Mouse (Mus musculus): ENCODE measurements at regions not wholly inside any gene's neighbourhood (a gene's known extent, or its start where the extent isn't known, plus 50 kb on each side); places are given as distances from the start of the nearest gene placed in this dataset.

- no peak for DNase-seq (ENCODE audit: low spot score)
These were observed 631.0 kb upstream of the Fam160b2 start for GRCm38 (mm10) chr14:71230484-71231188.

DNA sequence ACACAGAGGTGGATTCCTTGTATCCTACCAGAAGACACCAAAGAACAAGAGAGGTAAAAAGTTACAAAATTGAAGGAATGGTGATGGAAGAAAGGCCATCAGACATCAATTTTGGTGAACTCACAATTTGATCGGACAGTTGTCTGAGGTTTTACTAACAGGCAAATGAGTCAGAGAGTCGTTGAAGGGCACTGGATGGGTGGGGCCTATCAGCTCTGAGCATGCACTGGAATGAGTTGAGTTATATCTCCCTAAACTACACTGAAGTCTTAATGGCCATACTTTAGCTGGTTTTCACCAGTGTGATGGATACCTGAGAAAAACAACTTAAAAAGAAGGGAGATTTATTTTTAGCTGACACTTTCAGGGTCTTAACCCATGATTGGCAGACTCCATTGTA, 630.3 kb upstream of the Fam160b2 start:
- DNase-seq (ENCODE audit: low spot score): no peak

- no peak for DNase-seq (ENCODE audit: low spot score)
These were observed 629.3 kb upstream of the Fam160b2 start for GRCm38 (mm10) chr14:71228894-71229446.

DNA sequence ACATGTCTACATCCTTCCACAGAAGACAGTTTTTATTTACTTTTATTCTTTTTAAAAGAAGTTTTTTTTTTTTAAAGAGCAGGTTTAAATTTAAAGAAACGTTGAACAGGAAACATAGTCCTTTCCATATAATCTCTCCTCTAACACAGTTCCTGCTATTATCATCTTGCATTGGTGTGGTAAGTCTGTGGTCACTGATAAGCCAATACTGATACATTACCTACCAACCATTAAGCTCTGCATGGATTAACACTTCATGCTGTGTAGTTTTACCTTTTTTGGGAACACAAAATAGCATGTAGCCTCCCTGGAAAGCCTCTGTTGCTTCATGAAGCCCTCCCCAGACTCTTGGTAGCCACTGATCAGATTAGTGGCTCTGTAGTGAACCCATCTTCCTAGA, 617.4 kb upstream of the Fam160b2 start:
- no peak for DNase-seq (ENCODE audit: low spot score)

- no peak for DNase-seq (ENCODE audit: low spot score)
These were observed 611.8 kb upstream of the Fam160b2 start for GRCm38 (mm10) chr14:71211359-71211978.

DNA sequence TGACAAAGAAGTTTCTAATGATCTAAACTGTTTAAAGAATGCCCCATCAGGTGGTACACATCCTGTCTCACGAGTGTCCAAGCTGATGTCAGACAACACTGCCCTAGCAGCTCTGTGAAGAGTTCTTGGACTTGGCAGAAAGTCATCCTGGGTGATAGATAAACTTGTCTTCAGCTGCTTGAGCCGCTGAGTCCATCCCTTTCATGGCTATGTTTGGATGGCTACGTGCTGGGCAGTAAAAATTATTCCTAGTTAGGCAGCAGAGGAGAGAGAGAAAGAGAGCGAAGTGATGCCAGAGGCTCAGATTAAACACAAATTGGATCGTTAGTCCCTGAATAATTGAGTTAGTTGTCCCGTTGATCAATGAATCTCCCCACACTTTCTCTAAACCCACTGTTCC, 603.8 kb upstream of the Fam160b2 start:
- DNase-seq (ENCODE audit: low spot score): no peak

- DNase-seq (ENCODE audit: low spot score): no peak
These were observed 601.3 kb upstream of the Fam160b2 start for GRCm38 (mm10) chr14:71200917-71201316.

DNA sequence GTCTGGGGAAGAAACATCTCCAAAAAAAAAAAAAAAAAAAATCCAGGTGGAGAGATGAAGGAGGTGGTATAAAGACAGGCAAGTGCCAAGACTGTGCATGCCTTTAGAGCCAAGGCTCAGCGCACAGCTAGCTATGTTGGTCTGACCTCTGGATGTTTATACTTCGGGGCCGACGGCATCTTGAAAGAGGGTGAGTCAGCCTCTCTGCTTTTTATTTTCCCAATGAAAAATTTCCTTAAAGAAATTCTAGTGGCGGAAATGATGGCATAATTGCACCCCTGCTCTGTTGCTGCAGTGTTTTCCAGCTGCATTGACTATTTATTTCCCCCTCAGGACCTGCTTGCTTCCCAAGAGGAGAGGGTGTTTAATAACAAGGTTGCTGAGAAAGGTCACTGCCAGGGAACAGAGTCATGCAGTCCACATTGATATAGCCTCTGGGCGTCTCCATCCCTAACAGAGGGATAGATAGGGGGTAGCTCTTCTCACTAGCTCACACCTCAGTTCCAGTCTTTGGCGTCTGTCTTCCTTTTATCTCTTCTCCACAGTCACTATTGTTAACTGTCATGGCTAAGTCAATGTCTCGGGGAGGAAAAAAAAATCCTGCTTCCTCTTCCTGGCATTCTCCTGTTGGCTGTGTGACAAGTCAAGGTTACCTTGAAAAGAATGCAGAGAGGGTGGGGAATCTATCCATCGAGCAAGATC, 599.7 kb upstream of the Fam160b2 start:
- DNase-seq (ENCODE audit: low spot score): no peak

GRCm38 (mm10) chr14:71194219-71194618, 594.6 kb upstream of the Fam160b2 start:
- DNase-seq (ENCODE audit: low spot score): no peak

GRCm38 (mm10) chr14:71192486-71192885, 592.9 kb upstream of the Fam160b2 start:
- no peak for DNase-seq (ENCODE audit: low spot score)

- no peak for DNase-seq (ENCODE audit: low spot score)
These were observed 589.7 kb upstream of the Fam160b2 start for GRCm38 (mm10) chr14:71189360-71189759.

GRCm38 (mm10) chr14:71177341-71177740, 577.7 kb upstream of the Fam160b2 start:
- DNase-seq (ENCODE audit: low spot score): no peak

DNA sequence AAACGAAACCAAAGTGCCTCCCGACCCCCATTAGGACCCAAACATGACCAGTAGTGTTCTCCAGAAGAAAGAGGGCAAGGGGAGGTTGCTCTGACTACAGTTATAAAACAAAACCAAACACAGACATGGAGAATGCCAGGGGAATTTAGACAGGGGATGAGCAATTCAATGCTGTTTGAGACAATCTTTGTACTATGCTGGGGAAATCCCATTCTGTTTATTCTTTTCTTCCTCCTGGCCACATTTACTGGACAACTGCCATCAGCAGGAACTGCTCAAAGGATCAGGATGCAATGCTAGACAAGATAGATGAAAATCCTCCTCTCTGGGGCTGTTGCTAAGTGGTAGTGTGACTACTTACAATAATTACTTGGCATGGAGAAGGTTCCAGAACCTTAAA, 574.5 kb upstream of the Fam160b2 start:
- DNase-seq (ENCODE audit: low spot score): no peak

DNA sequence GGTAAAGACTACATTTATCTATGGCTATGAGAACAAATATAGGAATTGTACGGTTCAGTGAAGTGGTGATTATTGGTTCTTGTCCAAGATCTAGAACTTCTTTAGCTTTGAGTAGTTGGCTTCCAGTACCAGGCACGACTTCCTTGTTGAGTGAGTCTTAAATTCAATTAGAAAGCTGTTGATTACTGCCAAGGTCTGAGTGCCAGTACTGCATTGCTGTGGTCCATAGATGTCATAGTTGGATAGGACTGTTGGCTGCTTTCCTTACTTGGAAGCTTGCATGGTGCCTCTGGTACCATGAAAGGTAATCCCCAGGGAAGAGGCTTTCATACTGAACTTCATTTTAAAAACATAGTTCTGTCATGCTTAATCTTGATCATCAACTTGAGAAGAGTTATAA, 559.9 kb upstream of the Fam160b2 start:
- DNase-seq (ENCODE audit: low spot score): no peak

DNA sequence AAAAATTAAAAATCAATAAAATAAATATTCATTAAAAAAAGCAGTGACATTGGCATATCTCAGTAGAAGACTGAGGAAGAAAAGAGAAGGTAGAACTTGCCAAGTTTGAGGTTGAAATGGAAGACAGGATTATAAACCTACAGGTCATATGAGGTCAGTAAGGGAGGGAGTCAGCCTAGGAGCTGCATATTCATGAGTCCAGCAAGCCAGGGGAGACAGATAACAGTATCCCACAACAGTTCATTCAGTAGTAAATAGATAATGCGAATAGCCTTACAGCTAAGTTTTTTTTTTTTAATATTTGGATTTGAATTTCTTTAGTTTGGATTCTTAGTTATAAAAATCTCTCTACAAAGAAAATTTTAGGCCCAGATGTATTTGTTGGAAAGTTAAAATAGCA, 542.8 kb upstream of the Fam160b2 start:
- no peak for DNase-seq (ENCODE audit: low spot score)

GRCm38 (mm10) chr14:71129771-71130211, 530.2 kb upstream of the Fam160b2 start:
- DNase-seq (ENCODE audit: low spot score): no peak

DNA sequence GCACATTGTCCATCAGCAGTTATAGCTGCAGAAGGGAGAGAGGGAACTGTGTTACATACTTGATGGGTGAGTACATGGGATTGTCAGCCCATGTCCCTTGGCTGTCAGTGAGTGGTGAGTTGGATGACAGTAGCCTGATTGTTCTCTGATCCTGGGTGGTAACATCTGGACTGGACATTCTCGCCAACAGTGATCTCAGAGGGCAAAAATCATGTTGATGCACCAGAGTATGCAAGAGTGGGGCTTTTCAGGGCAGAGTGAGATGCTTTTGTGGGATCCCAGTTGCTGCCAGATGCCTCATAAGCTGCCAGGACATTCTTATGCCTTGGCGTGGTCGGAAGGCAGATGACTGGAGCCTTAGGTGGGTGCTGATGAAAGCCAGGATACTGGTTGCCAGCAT, 528.9 kb upstream of the Fam160b2 start:
- no peak for DNase-seq (ENCODE audit: low spot score)

DNA sequence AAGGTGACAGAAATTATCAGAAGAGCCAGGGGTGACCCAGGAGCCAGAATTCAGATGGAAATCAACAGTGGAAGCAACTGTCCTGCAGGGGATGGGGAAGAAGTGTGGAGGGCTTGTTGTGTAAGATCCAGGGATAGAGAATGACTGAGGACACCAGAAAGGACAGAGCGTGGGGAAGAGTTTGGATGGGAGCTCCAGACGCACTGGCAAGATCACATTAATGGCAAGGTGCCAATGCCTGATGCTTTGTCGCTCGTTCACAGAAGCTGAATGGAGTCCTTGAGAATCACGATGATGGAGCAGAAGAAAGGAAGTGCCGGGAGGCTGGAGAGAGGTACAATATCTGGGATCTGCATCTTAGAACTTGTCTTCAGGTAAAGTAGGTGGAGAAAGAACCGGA, 519.0 kb upstream of the Fam160b2 start:
- DNase-seq (ENCODE audit: low spot score): no peak

DNA sequence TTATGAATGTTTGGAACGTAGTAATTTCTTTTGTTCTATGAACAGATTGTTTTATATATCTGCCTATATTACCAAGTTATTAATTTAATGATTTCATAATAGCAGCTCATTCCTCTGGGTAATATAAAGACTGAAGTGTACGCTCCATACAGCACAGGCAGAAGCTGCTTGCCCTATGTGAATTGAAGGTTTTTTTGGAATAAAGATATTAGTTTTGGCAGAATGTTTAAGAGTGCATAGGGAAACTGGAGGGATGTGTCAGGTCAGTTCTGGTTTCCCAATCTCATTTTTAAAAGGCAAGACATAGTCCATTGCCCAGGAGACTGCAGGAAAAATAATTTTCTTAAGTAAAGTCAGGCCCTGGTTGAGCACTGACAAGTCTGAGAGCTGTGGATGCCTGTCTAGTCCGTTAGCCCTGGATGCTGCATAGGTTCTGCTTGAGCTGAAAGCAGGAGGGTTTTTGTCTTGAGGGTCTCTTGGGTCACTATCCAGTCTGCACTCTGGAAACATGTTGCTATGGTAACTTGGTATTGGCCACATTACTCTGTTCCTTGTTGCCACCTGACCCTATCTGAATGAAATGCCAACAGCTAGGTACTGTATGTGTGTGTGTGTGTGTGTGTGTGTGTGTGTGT, 516.3 kb upstream of the Fam160b2 start:
- DNase-seq (ENCODE audit: low spot score): no peak

- no peak for DNase-seq (ENCODE audit: low spot score)
These were observed 515.6 kb upstream of the Fam160b2 start for GRCm38 (mm10) chr14:71115095-71115797.

DNA sequence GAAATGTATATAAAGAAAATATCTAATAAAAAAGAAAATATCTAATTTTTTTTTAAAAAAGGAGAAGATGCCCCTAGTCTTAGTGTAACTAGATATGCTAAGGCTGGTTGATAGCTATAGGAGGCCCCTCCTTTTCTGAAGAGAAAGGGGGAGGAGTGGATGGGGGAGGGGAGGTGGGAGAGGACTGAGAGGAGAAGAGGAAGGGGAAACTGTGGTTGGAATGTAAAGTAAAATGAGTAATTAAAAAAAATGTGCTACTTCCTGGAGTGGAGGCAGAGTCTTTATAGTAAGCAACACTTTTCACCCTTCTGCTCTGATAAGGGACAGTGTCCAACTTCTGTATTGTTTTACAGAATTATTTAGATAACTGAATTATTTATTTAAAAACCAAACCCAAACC, 513.6 kb upstream of the Fam160b2 start:
- no peak for DNase-seq (ENCODE audit: low spot score)

DNA sequence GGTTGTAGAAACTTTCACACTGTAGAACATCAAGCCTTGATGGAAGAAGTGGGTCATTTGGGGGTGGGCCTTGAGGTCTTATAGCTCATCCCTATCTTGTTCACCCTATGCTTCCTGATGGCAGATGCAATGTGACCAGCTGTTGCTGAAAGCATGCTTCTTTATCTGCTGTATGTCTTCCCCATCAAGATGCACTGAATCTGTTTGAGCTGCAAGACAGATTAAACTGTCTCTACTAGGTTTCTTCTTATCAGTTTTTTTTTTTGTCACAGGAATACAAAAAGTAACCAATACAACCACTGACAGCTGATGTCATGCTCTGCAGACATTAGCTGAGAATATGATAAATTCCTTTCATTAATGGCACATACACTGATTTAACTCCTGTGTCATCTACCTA, 505.0 kb upstream of the Fam160b2 start:
- no peak for DNase-seq (ENCODE audit: low spot score)

Data from T-cell, adult 2 months (primary cell).